Mouse (Mus musculus) right cerebral cortex, adult 2 months (tissue): ENCODE data around the gene Polr3b.

Experiments used
- DNase-seq, 2 experiments: peaks; one replicate each; pipeline ENCODE4 v3.0.0; 2021 to 2022; ENCODE audit warnings: low spot score in 2 of 2

Polr3b gene

DNA sequence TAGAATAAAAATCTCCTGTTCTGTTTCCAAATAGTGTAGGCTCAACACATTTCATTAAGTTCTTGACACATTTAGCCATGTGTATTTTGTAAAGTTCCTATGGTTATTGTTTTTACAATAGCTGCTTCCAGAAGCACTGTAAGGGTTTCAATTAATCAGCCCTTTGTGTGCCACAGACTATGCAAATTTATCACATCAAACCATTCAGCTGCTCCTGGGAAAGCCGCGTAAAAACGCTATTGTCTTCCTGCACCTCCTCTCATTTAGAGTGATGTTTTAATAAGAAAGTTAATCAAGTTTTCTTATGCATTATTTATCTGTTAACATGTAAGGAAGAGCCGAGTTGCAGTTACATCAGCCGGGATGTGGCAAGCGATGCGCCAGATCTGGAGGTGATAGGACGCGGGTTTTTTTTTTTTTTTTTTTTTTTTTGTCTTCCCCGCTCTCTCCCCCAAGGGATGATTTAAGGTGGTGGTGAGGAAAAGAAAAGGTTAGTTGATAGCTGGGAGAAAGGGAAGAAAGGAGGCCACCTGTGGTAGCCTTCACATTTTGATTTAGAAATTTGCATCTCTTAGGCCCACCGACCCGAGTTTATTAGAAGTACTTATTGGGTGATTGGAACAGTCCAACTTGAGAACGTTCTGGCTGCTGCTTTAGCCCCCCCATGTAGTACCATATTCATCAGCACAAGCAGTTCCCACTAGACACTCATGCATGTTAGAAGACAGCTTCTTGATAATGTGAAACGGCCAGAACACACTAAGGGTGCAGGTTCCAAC lies 85.8 kb downstream of the Polr3b start:
- DNase-seq: no peak

DNA sequence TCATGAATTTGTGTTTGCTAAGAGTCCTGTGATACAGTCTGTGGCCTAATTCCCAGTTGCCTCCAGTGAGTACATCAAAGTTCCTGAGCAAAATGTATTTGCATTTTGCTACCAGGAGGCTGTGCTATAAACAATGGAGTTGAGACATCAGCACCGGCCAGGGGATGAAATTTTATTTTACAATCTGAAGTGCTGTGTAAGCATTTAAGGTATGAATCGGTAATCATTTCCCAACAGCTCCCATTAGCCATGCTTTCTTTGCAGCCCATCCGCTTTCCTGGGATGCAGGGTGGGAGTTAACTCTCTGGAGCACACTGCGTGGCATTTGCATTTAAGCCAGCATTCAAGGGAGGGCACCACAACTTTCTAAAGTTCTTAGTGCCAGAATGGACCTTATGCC lies 88.1 kb downstream of the Polr3b start:
- DNase-seq: no peak

DNA sequence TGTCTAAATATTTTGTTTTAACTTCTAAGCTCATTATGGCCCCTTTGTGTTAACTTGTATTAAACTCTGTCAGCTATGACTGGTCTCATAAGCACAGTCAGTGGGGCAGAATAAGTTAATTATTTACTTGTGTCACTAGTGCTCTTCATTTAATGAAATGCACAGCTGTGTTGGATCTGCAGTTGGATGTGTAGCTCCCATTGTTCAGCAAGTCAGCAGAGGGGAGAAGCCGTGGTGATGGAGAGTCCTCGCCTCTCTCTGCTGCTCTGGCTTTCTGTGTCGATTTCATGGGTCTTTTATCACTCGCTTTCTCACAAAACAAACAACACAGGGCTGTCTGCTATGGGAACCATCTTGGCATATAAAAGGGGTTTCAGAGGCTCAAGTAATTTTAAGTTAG lies 88.7 kb downstream of the Polr3b start:
- DNase-seq: no peak

DNA sequence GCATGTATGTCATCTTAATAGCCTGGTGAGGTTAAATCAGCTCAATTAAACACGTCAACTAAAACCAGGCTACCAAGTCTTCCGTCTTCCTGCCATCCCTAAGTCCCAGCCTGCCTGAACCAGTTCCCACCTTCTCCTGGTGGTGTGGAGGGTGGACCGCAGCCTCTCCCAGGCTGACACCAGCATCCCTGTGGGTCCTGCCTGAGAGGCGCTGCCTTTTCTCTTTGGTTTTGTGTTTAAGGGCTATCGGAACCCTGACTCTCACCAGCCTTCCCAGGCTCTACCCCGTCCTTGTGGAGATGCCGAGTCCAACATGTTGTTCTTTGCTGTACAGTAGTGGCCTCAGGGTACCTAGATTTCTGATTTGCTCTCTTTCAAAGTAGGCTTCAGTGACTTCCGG lies 89.4 kb downstream of the Polr3b start:
- DNase-seq: no peak

GRCm38 (mm10) chr10:84711940-84712339 lies 89.8 kb downstream of the Polr3b start:
- no peak for DNase-seq

DNA sequence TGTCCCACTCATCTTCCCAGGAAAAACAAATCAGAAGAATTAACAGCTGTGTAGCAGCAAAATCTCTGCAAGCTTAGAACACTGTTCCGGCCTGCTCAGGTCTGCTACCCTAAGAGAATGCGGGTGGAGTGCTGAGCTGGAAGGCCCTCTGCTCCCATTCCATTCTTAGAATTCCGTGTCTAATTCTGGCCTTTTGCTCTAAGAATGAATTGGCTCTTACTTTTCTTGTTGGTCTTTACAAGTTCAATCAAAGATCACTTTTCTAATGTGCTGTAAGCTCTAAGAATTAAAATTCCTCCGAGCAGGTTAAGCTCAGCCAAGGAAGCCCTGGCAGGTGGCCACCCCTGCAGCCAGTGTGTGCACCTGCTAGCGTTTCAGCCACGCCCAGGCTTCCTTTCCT lies 90.4 kb downstream of the Polr3b start:
- DNase-seq: no peak

- no peak for DNase-seq
Observed at GRCm38 (mm10) chr10:84713043-84713442, 91.0 kb downstream of the Polr3b start.

- no peak for DNase-seq
Observed at GRCm38 (mm10) chr10:84715639-84716038, 93.5 kb downstream of the Polr3b start.

DNA sequence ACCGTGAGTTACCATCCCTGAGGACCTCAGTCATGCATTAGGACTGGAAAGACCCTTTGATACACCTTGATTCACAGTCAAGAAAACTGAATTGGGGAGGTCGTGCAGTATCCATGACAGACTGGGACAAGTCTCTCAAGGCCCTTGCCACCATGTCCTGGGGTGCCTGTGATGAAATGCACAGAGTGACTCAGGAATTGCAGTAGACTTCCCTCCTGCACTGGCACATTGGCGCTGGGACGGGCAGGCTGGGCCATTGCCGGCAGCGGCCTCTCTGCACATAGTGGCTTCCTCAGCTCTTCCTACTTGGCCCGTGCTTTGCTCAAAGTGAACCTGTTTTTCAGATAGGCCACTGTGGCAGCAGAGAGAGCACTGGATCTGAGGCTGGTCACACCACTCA lies 94.5 kb downstream of the Polr3b start:
- DNase-seq: no peak

DNA sequence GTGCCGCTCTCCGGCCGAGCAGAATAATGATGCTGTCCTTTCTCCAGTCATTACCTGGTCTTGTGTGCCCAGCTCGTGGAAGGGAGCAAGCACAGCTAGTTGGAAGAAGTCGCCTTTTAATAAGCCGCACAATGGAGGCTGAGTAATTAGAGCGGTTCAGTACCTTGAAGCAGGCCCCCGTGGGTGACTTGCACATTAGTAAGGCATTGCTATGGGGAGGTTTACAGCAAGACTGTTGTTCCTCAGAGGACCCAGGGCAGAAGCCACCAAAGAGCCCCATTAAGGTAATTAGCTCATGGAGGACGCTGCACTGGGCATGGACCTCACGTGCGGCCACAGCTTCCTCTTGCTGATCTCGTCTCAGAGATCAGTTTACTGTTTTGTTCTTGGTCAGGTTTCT lies 100.6 kb downstream of the Polr3b start:
- no peak for DNase-seq

GRCm38 (mm10) chr10:84727005-84727404 lies 104.9 kb downstream of the Polr3b start:
- DNase-seq: peak; percentile 21 to 22

- no peak for DNase-seq
Observed at GRCm38 (mm10) chr10:84727760-84728159, 105.7 kb downstream of the Polr3b start.

DNA sequence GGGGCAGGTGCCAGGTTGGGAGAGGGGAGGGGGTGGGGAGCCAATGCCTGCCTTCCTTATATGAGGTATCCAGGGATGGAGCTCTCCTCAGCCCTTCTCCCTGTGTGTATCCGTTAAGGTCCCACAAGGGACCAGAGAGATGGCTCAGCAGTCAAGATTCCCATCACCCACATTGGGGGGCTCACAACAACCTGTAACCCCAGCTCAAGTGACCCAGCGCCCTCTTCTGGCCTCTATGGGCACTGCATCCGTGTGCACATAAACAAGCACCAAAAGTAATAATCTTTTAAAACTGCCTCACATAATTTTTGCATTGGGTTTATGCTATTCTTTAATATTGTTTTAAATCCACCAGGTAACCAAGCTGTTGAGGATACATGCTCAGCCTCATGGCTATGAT lies 108.0 kb downstream of the Polr3b start:
- no peak for DNase-seq

DNA sequence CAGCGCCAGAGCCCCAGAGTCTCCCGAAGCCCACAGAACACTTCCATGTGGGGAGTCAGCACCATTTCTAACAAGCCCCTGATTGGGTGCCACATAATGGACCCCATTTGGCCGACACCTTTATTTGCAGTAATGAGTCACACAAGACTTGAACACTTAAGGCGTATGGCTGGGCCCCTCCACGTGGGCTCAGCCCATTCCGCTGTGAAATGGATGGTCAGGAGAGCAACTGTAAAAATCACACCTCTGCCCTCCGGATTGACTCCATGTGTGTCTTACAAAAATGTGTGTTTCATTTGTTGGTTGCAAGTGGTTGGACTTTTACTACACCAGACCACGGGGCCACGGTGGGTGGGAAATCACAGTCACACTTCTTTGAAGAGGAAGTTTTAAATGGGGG lies 108.9 kb downstream of the Polr3b start:
- no peak for DNase-seq

DNA sequence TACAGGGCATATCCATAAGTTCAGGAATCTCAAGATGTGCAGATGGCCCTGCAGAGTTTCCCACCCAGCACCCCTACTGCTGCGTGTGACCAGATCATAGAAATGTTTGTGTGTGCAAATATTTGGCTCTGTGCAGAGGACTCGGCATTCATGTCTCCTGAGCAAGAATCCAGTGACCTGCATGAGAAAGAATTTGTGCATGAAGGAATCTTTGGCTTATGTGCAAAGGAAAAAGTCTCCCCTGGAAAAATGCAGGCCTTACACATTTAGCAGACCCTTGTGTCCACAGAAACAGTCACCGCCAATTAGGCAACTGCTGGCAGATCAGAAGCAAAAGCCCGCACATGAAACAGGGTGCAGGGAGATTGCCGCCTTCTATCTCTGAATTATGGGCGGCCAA lies 111.4 kb downstream of the Polr3b start:
- DNase-seq: no peak

GRCm38 (mm10) chr10:84754851-84755785 lies 133.0 kb downstream of the Polr3b start:
- no peak for DNase-seq

DNA sequence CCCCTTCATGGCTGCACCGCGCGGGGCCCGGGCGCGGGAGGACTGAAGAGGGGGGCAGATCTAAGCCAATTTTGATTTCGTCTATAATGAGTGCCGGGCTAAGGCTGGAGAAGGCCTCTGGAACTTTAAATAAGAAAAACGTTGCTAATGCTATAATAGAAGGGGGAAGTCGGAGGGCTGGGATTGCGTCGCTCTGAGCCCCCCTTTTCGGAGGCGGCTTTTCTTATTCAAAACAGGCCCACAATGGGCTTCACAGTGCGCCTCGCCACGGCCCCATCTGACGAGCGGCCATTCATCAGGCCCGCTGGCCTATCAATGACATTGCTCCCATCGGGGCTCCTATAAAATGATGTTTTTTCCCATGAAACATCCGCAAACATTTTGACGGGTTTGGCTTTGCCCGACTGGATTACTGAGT lies 133.7 kb downstream of the Polr3b start, which contains the start of gene Rfx4:
TSS of gene Rfx4 (plus strand) at position 277 of the 418 bp plus-strand sequence.
- peak in 1 of 2 experiments; percentile 22 for DNase-seq

DNA sequence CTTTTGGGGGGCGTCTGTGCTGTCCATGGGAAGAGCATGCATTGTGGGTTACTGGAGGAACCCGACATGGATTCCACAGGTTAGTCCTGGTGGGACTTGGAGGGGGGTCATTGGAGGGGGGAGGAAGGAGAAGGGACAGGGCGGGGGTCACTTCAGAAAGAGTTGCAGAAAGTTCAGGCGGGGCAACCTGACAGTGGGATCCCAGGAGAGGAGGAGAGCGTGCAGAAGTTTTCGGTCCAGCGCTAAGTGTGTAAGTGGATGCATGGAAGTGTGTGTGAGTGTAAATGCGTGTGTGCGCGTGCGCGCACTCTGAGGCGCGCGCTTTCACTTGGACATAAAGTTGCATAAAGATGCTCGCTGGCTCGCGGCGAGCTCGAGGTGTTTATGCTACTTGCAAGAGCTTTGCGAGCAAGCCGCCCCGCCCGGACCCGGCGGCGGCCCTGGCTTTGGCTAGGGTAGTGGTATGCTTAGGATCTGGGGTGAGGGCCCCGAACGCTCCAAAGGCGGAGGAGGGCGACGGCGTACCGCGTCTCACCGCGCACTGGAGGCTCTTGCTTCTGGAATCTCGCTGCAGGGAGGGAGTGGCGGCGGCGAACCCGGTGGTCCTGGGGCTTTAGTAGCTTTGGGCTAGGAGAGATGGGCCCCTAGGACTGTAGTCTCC lies 134.5 kb downstream of the Polr3b start:
- DNase-seq: no peak

- no peak for DNase-seq
Observed at GRCm38 (mm10) chr10:84757426-84758199, 135.5 kb downstream of the Polr3b start.

GRCm38 (mm10) chr10:84758200-84758468 lies 136.0 kb downstream of the Polr3b start:
- DNase-seq: no peak
